Mouse (Mus musculus) G1E (cell line): ENCODE measurements at regions not wholly inside any gene's neighbourhood (a gene's known extent, or its start where the extent isn't known, plus 50 kb on each side); places are given as distances from the start of the nearest gene placed in this dataset.

Experiments
- CTCF ChIP-seq: IDR thresholded peaks from 2 replicates; pipeline ENCODE4 v1.5.1; 2012; ENCODE audit warnings: low read depth, low read length, inconsistent platforms, mixed read lengths
- GATA1 ChIP-seq: IDR thresholded peaks from 2 replicates; pipeline ENCODE4 v1.6.1; 2012; ENCODE audit warnings: borderline replicate concordance, low read length, inconsistent platforms, mixed read lengths
- GATA2 ChIP-seq: IDR thresholded peaks from 2 replicates; pipeline ENCODE4 v1.6.1; 2012; ENCODE audit warnings: low read depth, low read length, inconsistent platforms, borderline replicate concordance
- POLR2AphosphoS5 ChIP-seq: IDR thresholded peaks from 2 replicates; pipeline ENCODE4 v1.6.1; 2012; ENCODE audit warnings: low read depth, low read length, inconsistent platforms; ENCODE audit not compliant: insufficient replicate concordance
- TAL1 ChIP-seq: conservative IDR thresholded peaks from 2 replicates; pipeline ENCODE4 v1.6.1; 2012; ENCODE audit warnings: low read depth, low read length, inconsistent platforms, mixed read lengths

DNA sequence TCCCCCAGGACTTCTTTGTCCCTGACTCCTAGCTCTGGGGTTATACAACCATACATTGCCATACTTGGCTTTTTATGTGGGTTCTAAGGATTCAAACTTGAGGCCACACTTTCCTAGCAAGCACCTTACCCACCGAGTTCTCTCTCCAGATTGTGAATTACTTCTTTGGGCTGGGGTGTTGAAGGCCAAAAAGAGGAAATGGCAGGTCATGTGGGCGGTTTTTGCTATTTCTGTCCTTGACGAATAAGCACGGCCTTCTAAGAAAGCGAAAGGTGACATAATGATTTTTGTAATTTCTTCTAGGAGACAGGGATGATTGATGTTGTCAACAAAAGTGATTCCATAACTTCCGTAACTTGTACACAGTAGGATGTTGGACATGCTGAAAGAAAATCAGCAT is 176.5 kb downstream of the S1pr1 start:
- TF ChIP-seq CTCF (no peak), GATA1 (no peak), POLR2AphosphoS5 (no peak), TAL1 (no peak), GATA2 (no peak)
